11 mouse cellular contexts compared by ENCODE assay signal in genomic region chr5:126350936-126351335, GRCm38 (mm10).
"Had no signal": no experiment of that assay in that cellular context is flagged by ENCODE, and none has a peak within 500 bp of the region (broad histone marks: within the 10 kb centered on the region; RNA-seq: fewer than 3 reads in every experiment).

No protein-coding gene starts in this region.

- ATAC-seq: liver, embryonic 12.5 days; midbrain, embryonic 15.5 days had no signal

- DNase-seq: kidney, adult 11 months; kidney, adult 9 months; kidney, postnatal 36 days; left cerebral cortex, postnatal 4 days; lung, postnatal 36 days; right cerebral cortex, adult 18-20 months; right cerebral cortex, postnatal 25 days; thymus, postnatal 4 days had no signal

- H3K27me3 ChIP-seq: liver, embryonic 12.5 days; midbrain, embryonic 15.5 days had no signal

- H3K4me2 ChIP-seq: liver, embryonic 12.5 days; midbrain, embryonic 15.5 days had no signal

- H3K27ac ChIP-seq: kidney, postnatal 0 days; liver, embryonic 12.5 days; midbrain, embryonic 15.5 days had no signal

- H3K36me3 ChIP-seq: liver, embryonic 12.5 days; midbrain, embryonic 15.5 days had no signal

- H3K9me3 ChIP-seq: midbrain, embryonic 15.5 days had no signal

- H3K4me3 ChIP-seq: liver, embryonic 12.5 days; midbrain, embryonic 15.5 days had no signal

- H3K9ac ChIP-seq: liver, embryonic 12.5 days; midbrain, embryonic 15.5 days had no signal

- H3K4me1 ChIP-seq: liver, embryonic 12.5 days; midbrain, embryonic 15.5 days had no signal
